Mouse (Mus musculus): ENCODE measurements at regions not wholly inside any gene's neighbourhood (a gene's known extent, or its start where the extent isn't known, plus 50 kb on each side); places are given as distances from the start of the nearest gene placed in this dataset.
A peak's percentile ranks its signal among the peaks of the same experiment; 100 is the strongest.

DNA sequence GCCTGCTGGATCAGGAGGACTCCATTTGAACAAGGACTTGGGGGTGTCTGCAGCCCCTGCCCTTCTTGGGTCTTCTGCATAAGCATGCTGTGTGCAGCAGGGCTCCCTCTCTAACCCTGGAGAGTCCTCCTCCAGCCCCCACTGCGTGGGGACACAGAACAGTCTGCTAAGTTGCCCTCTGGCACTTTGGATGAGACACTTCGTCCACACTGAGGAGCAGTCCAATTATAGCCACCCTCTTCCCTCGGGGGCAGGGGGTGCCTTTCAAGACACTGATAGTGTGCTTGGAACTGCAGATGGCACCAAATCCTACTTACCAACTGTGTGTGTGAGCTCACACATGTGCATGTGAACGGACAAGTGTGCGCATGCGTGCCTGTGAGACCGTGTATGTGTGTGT lies 65.9 kb upstream of the Slc45a1 start:
- TF ChIP-seq GATA4 (IDR thresholded peaks at IDR 0.05; ENCODE audit: insufficient replicate concordance, low read length), result no peak

DNA sequence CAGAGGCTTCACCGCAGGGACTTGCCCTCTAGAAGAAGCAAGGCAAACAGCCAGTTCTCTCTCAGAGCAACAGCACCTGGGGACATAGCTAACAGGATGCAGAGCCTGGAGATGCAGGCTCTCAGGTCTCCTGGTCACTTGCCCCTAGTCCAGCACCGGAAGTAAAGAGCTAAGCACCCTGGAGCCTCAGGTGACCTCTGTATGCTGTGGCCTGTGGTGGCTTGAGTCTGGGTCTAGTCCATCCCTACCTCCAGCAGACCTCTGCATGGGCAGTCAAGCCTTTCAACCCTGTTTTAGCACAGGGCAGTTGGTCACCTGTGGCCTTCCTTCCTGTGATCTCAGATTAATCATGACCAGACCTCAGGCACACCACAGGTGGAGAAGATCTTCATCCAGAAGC lies 63.1 kb upstream of the Slc45a1 start:
- TF ChIP-seq GATA4 (IDR thresholded peaks at IDR 0.05; ENCODE audit: insufficient replicate concordance, low read length), result no peak

DNA sequence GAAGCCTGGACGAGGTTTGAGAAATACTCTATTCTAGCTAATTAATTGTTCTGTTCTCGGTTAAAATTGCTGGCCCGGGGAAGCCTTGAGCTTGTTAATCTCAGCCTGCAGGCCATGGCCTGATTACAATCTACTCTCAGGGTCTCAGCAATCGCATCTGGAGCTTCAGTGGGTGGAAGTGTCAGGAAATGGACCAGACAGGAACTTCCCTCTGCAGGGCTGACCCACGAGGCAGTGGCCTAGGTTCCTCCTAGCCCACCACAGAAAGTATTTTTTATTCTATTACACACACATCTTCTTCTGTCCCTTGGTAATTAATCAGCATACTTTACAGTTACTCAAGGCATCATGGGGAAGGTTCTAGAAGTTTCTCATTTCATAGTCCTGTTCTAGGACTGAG lies 61.3 kb upstream of the Slc45a1 start:
- peak; percentile 26; the same call in 1 of the 2 replicates for TF ChIP-seq GATA4 (IDR thresholded peaks at IDR 0.05; ENCODE audit: insufficient replicate concordance, low read length)

DNA sequence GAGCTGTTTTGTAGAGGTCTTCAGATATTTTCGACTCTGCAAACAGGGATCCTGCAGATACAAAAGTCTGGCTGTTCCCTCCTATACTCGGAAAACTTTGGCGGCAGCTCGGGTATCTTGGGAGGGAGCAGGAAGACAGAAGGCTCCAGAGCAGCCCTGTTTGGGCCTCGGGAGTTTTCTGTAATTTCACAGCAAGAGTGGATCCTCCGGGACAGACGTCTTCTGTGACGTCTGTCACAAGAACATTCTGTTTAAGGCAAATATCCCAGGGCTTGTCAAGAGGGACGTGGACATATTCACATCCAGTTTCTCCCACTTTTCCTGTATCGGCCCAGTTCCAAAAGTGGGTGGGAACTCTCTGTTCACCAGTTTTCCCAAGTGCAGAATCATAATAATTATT lies 60.9 kb upstream of the Slc45a1 start:
- no peak for TF ChIP-seq GATA4 (IDR thresholded peaks at IDR 0.05; ENCODE audit: insufficient replicate concordance, low read length)

DNA sequence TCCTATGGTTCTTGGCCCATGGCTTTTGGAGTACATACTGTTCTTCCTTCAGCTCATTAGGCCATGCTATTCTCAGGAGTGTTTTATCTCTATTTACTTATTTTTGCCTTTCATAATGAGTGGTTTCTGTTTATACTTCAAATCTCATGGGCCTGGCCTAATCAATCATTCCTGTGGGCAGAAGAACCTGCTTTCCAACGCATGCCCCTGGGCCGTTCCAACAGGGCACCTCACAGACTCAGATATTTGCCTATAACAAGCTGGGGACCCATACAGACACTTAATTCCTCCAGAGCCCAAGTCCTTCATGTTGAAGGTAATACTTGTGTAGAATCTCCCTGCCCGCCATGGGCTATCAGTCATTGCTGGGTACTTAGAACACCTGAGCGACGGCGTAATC lies 59.7 kb upstream of the Slc45a1 start:
- no peak for TF ChIP-seq GATA4 (IDR thresholded peaks at IDR 0.05; ENCODE audit: insufficient replicate concordance, low read length)

DNA sequence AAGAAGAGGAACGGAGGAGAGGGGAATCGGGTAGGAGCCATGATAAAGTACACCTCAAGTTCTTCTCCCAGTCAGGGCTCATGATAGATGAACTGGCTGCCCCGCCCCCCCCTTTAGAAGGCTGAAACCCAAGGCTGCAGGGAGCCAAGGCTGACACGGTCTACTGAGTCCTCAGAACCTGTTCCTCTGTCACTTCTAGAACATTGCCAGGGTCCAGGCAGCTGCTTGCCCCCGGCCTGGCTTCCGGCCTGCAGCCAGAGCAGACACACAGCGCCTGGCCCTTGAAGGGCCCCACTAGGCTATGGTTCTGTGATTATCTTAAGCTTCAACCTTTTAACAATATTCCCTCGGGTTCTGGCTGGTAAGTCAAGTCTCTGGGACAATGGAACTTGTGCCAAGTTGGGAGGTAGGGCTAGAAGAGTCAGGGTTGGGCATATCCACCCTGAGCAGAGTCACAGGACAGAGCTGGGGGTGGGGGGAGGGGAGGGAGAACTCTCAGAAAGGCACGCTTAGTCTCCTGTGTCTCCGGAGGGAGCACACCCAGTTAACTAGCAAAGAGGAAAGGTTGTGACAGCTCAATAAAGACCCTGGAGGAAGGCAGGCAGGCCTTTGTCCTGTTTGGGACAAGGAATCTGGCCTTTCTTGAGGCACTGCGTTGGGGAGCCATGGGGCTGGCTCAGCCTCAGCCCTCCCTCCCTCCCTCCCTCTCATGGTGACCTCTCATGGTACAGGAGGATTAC lies 57.6 kb upstream of the Slc45a1 start:
- no peak for TF ChIP-seq GATA4 (IDR thresholded peaks at IDR 0.05; ENCODE audit: insufficient replicate concordance, low read length)

DNA sequence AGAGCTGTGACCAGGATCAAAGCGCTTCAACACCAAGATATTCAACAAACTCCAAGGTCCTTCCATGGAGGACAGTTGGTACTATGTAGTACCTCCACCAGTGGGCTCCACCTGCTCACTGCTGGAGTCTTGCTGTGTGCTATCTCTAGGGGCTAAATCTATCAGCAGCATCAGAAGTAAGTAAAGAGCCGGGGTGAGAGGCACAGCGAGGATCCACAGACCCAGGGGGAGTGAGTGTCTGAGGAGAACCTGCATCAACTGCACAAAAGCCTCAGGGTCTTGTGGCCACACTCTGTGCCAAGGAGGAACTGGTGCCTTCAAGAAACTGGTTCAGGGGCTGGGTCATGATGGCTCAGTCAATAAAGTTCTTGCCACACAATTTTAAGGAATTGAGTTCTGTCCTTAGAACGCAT lies 56.6 kb upstream of the Slc45a1 start:
- no peak for TF ChIP-seq GATA4 (IDR thresholded peaks at IDR 0.05; ENCODE audit: insufficient replicate concordance, low read length)

DNA sequence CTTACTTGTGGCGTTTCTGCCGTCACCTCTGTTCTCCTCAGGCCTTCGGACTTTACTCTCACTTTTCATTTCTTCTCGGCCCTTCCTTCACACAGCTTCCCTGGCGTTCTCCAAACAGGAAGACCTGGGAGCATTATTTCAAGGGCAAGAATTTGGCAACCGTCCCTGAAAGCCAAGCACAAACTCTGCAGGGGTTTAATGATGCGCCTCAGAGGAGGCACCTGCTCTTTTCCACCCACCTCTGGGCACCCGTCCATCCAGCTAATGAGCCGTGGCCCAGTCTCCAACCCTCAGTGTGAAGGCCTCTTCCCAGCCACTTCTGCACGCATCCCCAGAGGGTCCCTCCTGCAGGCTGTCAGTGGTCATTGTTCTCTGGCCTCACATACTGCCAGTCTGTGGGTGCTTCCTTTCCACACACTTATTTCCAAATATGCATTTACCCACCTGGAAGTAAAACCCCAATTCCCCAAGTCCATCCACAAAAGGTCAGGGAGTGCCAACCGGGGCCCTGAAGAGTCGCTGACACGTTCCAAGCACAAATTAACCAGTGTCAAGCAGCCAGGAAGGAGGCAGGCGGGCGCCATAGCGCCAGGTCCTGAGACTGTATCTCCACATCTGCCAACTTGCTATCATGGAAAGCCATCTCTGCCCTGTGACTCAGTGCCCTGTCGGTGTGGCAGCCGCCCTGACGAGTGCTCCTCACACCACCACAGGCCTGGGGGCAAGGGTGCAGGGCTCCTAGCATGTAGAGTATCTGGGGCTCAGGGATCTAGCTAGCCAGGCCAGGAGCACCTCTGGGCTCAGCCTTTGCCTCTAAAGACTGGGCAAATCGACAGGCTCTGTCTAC lies 56.0 kb upstream of the Slc45a1 start:
- peak; percentile 73; the same call in 1 of the 2 replicates for TF ChIP-seq GATA4 (IDR thresholded peaks at IDR 0.05; ENCODE audit: insufficient replicate concordance, low read length)

DNA sequence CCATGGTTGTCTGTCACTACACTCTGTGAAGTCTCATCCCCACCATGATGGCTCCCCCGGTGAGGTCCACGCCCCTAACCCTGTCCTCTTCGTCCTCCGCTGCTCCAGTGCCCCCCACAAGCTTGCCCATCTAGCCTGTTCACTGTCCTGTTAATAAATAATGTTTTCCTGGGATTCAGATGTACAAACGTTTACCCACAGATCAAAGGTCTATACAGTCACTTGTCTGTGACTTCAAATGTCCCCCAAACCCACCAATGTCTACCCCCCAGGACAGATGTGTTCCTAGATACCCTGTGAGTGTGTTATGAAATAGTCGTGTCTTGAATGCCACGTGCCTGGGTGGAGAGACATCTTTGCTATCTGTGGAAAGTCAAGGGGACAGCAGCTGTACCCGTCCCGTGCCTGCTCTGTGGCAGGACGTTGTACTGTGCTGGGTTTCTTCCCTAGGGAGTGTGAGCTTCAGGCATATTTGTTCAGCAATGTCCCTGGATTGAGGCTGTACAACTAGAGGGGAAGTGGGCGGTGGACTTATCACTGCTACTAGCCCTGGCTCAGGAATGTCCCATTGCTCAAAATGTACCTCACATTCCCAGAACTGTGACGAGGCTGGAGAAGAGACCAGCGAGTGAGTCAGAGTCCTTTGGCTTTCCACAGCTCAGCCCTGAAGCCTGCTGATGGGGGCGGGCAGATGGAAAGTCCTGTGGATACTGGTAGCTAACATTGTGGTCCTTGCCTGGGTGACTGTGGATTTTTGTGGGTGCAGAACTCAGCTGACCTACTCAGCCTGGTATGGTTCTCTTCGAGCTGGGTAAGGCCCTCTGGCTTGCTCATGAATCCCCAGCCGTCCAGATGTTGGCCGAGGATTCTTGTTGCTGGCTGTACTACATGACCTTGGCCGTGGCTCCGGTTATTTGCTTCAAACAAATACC lies 55.1 kb upstream of the Slc45a1 start:
- no peak for TF ChIP-seq GATA4 (IDR thresholded peaks at IDR 0.05; ENCODE audit: insufficient replicate concordance, low read length)

DNA sequence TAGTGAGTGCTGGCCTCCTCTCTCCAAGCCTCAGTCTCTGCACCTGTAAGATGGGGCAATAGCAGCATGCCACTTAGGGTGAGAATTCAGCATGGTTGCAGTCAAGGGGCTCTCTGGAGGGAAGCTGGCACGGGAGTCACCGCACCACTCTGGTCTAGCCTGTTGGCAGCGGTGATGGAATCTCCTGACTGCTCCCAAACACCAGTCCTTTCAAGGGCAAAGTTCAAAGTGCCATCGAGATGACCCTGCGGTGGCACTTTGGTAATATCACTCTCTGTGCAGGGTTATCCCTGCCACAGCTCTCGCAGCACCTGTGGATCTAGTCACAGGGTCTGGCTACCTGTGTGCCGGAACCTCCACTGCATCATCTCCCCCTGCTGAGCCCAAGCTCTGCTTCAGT lies 54.3 kb upstream of the Slc45a1 start:
- no peak for TF ChIP-seq GATA4 (IDR thresholded peaks at IDR 0.05; ENCODE audit: insufficient replicate concordance, low read length)

DNA sequence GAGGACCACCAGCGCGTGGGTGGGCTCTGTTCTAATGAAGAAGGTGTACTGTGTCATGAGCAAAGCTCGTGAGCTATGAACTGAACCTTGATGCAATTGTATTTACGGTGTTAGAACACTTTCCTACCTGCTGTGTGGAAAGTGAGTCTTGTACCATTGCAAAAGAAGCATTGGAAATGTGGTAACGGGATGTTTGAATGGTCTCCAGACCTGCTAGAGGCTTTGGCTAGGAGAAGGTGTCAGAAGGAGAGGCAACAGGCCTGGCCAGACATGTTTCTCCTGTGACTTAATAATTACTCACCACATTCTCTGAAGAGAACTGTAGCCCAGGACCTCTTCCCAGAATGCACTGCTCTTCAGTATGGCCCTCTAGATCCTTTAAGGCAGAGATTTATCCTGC lies 51.3 kb upstream of the Slc45a1 start:
- TF ChIP-seq GATA4 (IDR thresholded peaks at IDR 0.05; ENCODE audit: insufficient replicate concordance, low read length), result no peak
